Comparison of ENCODE assay signal across 10 mouse cellular contexts in the genomic region with DNA sequence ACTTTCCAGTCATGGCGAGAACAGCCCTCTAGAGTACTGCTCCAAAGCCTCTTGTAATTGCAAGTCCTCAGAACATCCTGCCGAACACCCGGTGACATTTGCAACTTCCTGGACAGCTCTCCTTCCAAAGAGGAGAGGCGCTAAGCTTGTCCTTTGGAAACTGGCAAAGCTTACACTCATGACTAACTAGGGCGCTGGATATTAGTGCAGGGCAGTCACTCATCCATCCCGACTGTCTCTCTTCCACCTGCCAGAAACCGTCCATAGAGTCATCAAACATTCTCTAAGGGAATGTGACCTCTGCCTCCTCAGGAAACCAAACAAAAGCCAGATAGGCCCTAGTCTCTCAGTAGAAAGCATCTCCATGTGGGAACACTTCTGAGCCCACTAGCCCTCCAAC. TPM values are rescaled to one million over a fixed set of nuclear protein-coding genes. Genes with fewer than 3 reads are reported as not detected.
DNase-seq lines count a peak whose midpoint lies in the region; ATAC-seq and TF ChIP-seq lines count a peak whose summit lies in the region.
"Had no signal": no experiment of that assay in that cellular context is flagged by ENCODE, and none has a peak within 500 bp of the region (broad histone marks: within the 10 kb centered on the region; RNA-seq: fewer than 3 reads in every experiment).

No protein-coding gene starts in this region.

- H3K27me3 ChIP-seq in neural tube, embryonic 14.5 days (ENCODE audit: control insufficient read depth, insufficient read depth, low read length), result no peaks in the 10 kb centered on the region

- 64% methylated on average over 7 of the region's 7 CpGs for WGBS in neural tube, embryonic 14.5 days

- H3K4me3 ChIP-seq in left cerebral cortex, adult 2 months, result peak overlapping the region; percentile 75
- H3K4me3 ChIP-seq in neural tube, embryonic 14.5 days (ENCODE audit: low read depth, low read length), result no peak overlapping the region

- H3K9ac ChIP-seq in neural tube, embryonic 14.5 days (replicated peaks; ENCODE audit: low read depth, low read length), result no peak overlapping the region

- peak overlapping the region; percentile 15; the same call in 1 of the 2 replicates for H3K4me2 ChIP-seq in neural tube, embryonic 14.5 days (ENCODE audit: low read depth, low read length)

- H3K4me1 ChIP-seq in neural tube, embryonic 14.5 days (ENCODE audit: control insufficient read depth, insufficient read depth, low read length), result no peaks in the 10 kb centered on the region

- ATAC-seq in neural tube, embryonic 14.5 days (ENCODE audit: low read depth), result no peak

- H3K9me3 ChIP-seq in neural tube, embryonic 14.5 days (ENCODE audit: control insufficient read depth, low read length), result no peaks in the 10 kb centered on the region

- H3K27ac ChIP-seq in left cerebral cortex, adult 2 months, result no peak overlapping the region
- H3K27ac ChIP-seq in neural tube, embryonic 14.5 days (ENCODE audit: low read depth, low read length), result no peak overlapping the region

- no peaks in the 10 kb centered on the region for H3K36me3 ChIP-seq in neural tube, embryonic 14.5 days (ENCODE audit: control insufficient read depth, insufficient read depth, low read length)

- TF ChIP-seq CTCF in left cerebral cortex, adult 2 months (IDR thresholded peaks at IDR 0.05), result no peak

- DNase-seq in gastrocnemius, adult 18-20 months (ENCODE audit: low spot score), result peak; percentile 30
- no peak for DNase-seq in gastrocnemius, adult 8-10 months (ENCODE audit: low spot score in 2 of 2)
- no peak for DNase-seq in left cerebral cortex, adult 2 months (ENCODE audit: extremely low spot score in 1 of 2, low spot score in 2 of 2)
- no peak for DNase-seq in left cerebral cortex, postnatal 14 days (ENCODE audit: low spot score in 2 of 2)
- DNase-seq in kidney, adult 18-20 months, result peak; percentile 57
- DNase-seq in spleen, adult 12 weeks (ENCODE audit: low spot score), result no peak
- no peak for DNase-seq in left cerebral cortex, adult 9 months (ENCODE audit: low spot score in 2 of 2)
- DNase-seq: adrenal gland, postnatal 14 days; cerebellum, postnatal 14 days had no signal

- intact Hi-C loops in left cerebral cortex, adult 2 months (cut with DNase I), result loop anchor here (5.0 kb wide), 4 partner anchors 54 to 529 kb away; no protein-coding TSS in a partner anchor
- intact Hi-C loops in left cerebral cortex, postnatal 14 days (cut with DNase I), result loop anchor here (5.0 kb wide), 2 partner anchors 54 to 594 kb away; no protein-coding TSS in a partner anchor

RNA-seq across cellular contexts. Expression of gene Galnt18, which starts 3.6 kb away (rescaled TPM):
- total RNA-seq in gastrocnemius, adult 18-20 months (2021), result 1 to 10 TPM; 2.6 to 3.2 TPM
- total RNA-seq in gastrocnemius, adult 8-10 months (2022), result 1 to 10 TPM; 1.7 to 3.1 (median 2.3) TPM
- 10 to 100 TPM; 42.0 to 42.3 TPM for total RNA-seq in left cerebral cortex, adult 2 months (2021)
- 10 to 100 TPM; 47.6 to 55.3 TPM for total RNA-seq in left cerebral cortex, postnatal 14 days (2021)
- polyA plus RNA-seq in neural tube, embryonic 14.5 days (2014; fragmentation: Nextera tagmentation; extraction: Ambion mirVana), result 10.6 and 12.7 TPM in 2 replicates

Comparison
In these comparisons a context has a peak if more than half of its experiments do, and no peak if none do; other contexts are left out.
1. DNase-seq: peak in gastrocnemius, adult 18-20 months (single experiment) and kidney, adult 18-20 months (single experiment); none in gastrocnemius, adult 8-10 months (0 of 2), left cerebral cortex, adult 2 months (0 of 2), left cerebral cortex, postnatal 14 days (0 of 2), spleen, adult 12 weeks (single experiment) and left cerebral cortex, adult 9 months (0 of 2).
2. RNA of gene Galnt18, which starts 3.6 kb away (total RNA-seq): 47.6 to 55.3 TPM in left cerebral cortex, postnatal 14 days and 42.0 to 42.3 TPM in left cerebral cortex, adult 2 months; 2.6 to 3.2 TPM in gastrocnemius, adult 18-20 months and 1.7 to 3.1 TPM in gastrocnemius, adult 8-10 months; every median in the first group is over 10 times any median in the second.